Mouse (Mus musculus) MEL (cell line): ENCODE measurements around the gene Bag6.

Experiments
- SIN3A ChIP-seq: IDR thresholded peaks from 2 replicates; pipeline ENCODE4 v1.6.1; 2012; ENCODE audit warnings: low read length, improper control_type of control experiment, inconsistent platforms
- TCF12 ChIP-seq: IDR thresholded peaks from 2 replicates; pipeline ENCODE4 v1.6.1; 2014; ENCODE audit warnings: low read depth, mild to moderate bottlenecking, inconsistent platforms, low read length, improper control_type of control experiment, moderate library complexity

DNA sequence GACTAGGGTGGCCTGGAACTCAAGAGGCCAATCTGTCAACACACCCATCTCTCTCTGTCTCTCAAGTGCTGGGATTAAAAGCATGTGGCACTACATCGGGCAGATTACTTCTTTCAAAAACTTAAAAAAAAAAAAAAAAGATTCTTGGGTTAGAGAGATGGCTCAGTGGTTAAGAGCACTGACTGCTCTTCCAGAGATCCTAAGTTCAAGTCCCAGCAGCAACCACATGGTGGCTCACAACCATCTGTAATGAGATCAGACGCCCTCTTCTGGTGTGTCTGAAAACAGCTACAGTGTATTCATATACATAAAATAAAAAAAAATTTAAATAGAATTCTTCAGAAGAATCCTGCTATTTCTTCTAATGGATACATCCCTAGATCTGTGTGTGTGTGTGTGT, 46.8 kb upstream of the Bag6 start:
- TF ChIP-seq TCF12 (no peak), SIN3A (no peak)
